Mouse (Mus musculus): ENCODE results near the gene Dab1. TPM values are rescaled to one million over a fixed set of nuclear protein-coding genes. Genes with fewer than 3 reads are reported as not detected.

The Dab1 gene
- polyA plus RNA-seq, 1 experiment from 2014 or later: 41.6 TPM

GRCm38 (mm10) chr4:103636168-103636776 lies 17.1 kb downstream of the Dab1 start:
- no peak overlapping the region for H3K27ac ChIP-seq
- WGBS: 74% methylated on average over 5 of the region's 5 CpGs
- no peak for ATAC-seq
- no peaks in the 10 kb centered on the region for H3K9me3 ChIP-seq
- no peak overlapping the region for H3K9ac ChIP-seq
- H3K4me3 ChIP-seq (replicated peaks): no peak overlapping the region
- H3K4me1 ChIP-seq (replicated peaks): no peaks in the 10 kb centered on the region
- H3K4me2 ChIP-seq (replicated peaks): no peak overlapping the region
- no peaks in the 10 kb centered on the region for H3K36me3 ChIP-seq
- no peaks in the 10 kb centered on the region for H3K27me3 ChIP-seq (replicated peaks)

- no peak overlapping the region for H3K9ac ChIP-seq
- no peak overlapping the region for H3K4me3 ChIP-seq (replicated peaks)
- H3K4me1 ChIP-seq (replicated peaks): no peaks in the 10 kb centered on the region
- H3K27me3 ChIP-seq (replicated peaks): no peaks in the 10 kb centered on the region
- 47% methylated on average over 9 of the region's 9 CpGs for WGBS
- H3K9me3 ChIP-seq: no peaks in the 10 kb centered on the region
- no peaks in the 10 kb centered on the region for H3K36me3 ChIP-seq
- H3K4me2 ChIP-seq (replicated peaks): no peak overlapping the region
- ATAC-seq: no peak
- no peak overlapping the region for H3K27ac ChIP-seq
These were observed 29.2 kb downstream of the Dab1 start for GRCm38 (mm10) chr4:103648209-103648896.

GRCm38 (mm10) chr4:103655740-103656139 lies 36.6 kb downstream of the Dab1 start:
- no peak for ATAC-seq

GRCm38 (mm10) chr4:103661386-103661785 lies 42.2 kb downstream of the Dab1 start:
- Histone ChIP-seq H3K4me2 (replicated peaks) (no peak overlapping the region), H3K27ac (no peak overlapping the region), H3K9me3 (no peaks in the 10 kb centered on the region), H3K4me1 (replicated peaks) (no peaks in the 10 kb centered on the region), H3K4me3 (replicated peaks) (no peak overlapping the region), H3K27me3 (replicated peaks) (no peaks in the 10 kb centered on the region), H3K36me3 (no peaks in the 10 kb centered on the region), H3K9ac (no peak overlapping the region)
- ATAC-seq: no peak
- WGBS: 41% methylated on average over 1 of the region's 1 CpGs

More at GRCm38 (mm10) chr4:103655740-103656139, 36.6 kb downstream of the Dab1 start:
- H3K9ac ChIP-seq: no peak overlapping the region
- H3K4me1 ChIP-seq (replicated peaks): no peaks in the 10 kb centered on the region
- WGBS: 33% methylated on average over 6 of the region's 6 CpGs
- H3K9me3 ChIP-seq: no peaks in the 10 kb centered on the region
- H3K27me3 ChIP-seq (replicated peaks): no peaks in the 10 kb centered on the region
- no peak overlapping the region for H3K4me3 ChIP-seq (replicated peaks)
- no peak overlapping the region for H3K27ac ChIP-seq
- no peak overlapping the region for H3K4me2 ChIP-seq (replicated peaks)
- H3K36me3 ChIP-seq: no peaks in the 10 kb centered on the region

GRCm38 (mm10) chr4:103667438-103667837 lies 48.3 kb downstream of the Dab1 start:
- no peak for ATAC-seq
- Histone ChIP-seq H3K27me3 (replicated peaks) (no peaks in the 10 kb centered on the region), H3K27ac (no peak overlapping the region), H3K9me3 (no peaks in the 10 kb centered on the region), H3K36me3 (no peaks in the 10 kb centered on the region), H3K4me1 (replicated peaks) (no peaks in the 10 kb centered on the region), H3K9ac (no peak overlapping the region), H3K4me3 (replicated peaks) (no peak overlapping the region), H3K4me2 (replicated peaks) (no peak overlapping the region)
- WGBS: 58% methylated on average over 4 of the region's 4 CpGs

GRCm38 (mm10) chr4:103677195-103677594 lies 58.0 kb downstream of the Dab1 start:
- Histone ChIP-seq H3K9ac (no peak overlapping the region), H3K27ac (no peak overlapping the region), H3K4me1 (replicated peaks) (no peaks in the 10 kb centered on the region), H3K36me3 (no peaks in the 10 kb centered on the region), H3K27me3 (replicated peaks) (no peaks in the 10 kb centered on the region), H3K4me3 (replicated peaks) (no peak overlapping the region), H3K9me3 (no peaks in the 10 kb centered on the region), H3K4me2 (replicated peaks) (no peak overlapping the region)
- peak; percentile 63 for ATAC-seq
- WGBS: 53% methylated on average over 1 of the region's 1 CpGs

- Histone ChIP-seq H3K4me2 (replicated peaks) (no peak overlapping the region), H3K9ac (no peak overlapping the region)
- 64% methylated on average over 6 of the region's 6 CpGs for WGBS
These were observed 59.3 kb downstream of the Dab1 start for GRCm38 (mm10) chr4:103678501-103678900.

GRCm38 (mm10) chr4:103685136-103685535 lies 66.0 kb downstream of the Dab1 start:
- Histone ChIP-seq H3K36me3 (no peaks in the 10 kb centered on the region), H3K9ac (no peak overlapping the region), H3K4me3 (replicated peaks) (no peak overlapping the region), H3K4me1 (replicated peaks) (no peaks in the 10 kb centered on the region), H3K27ac (no peak overlapping the region), H3K27me3 (replicated peaks) (no peaks in the 10 kb centered on the region), H3K4me2 (replicated peaks) (no peak overlapping the region), H3K9me3 (no peaks in the 10 kb centered on the region)
- WGBS: 72% methylated on average over 4 of the region's 4 CpGs
- no peak for ATAC-seq

More at GRCm38 (mm10) chr4:103678501-103678900, 59.3 kb downstream of the Dab1 start:
- no peaks in the 10 kb centered on the region for H3K27me3 ChIP-seq (replicated peaks)
- H3K4me3 ChIP-seq (replicated peaks): no peak overlapping the region
- no peaks in the 10 kb centered on the region for H3K36me3 ChIP-seq
- no peaks in the 10 kb centered on the region for H3K9me3 ChIP-seq
- H3K27ac ChIP-seq: no peak overlapping the region
- no peaks in the 10 kb centered on the region for H3K4me1 ChIP-seq (replicated peaks)
- ATAC-seq: no peak

GRCm38 (mm10) chr4:103691717-103692116 lies 72.6 kb downstream of the Dab1 start:
- H3K4me2 ChIP-seq (replicated peaks): no peak overlapping the region
- no peak for ATAC-seq

GRCm38 (mm10) chr4:103699755-103700154 lies 80.6 kb downstream of the Dab1 start:
- Histone ChIP-seq H3K9ac (no peak overlapping the region), H3K4me2 (replicated peaks) (no peak overlapping the region), H3K27ac (no peak overlapping the region), H3K4me3 (replicated peaks) (no peak overlapping the region), H3K9me3 (no peaks in the 10 kb centered on the region), H3K27me3 (replicated peaks) (0 out of 2 replicates have a peak, but pooled peaks cover 3% of the 10 kb centered on the region), H3K36me3 (no peaks in the 10 kb centered on the region), H3K4me1 (replicated peaks) (no peaks in the 10 kb centered on the region)
- ATAC-seq: no peak
- WGBS: 42% methylated on average over 4 of the region's 4 CpGs

More at GRCm38 (mm10) chr4:103691717-103692116, 72.6 kb downstream of the Dab1 start:
- 55% methylated on average over 3 of the region's 3 CpGs for WGBS
- Histone ChIP-seq H3K9ac (no peak overlapping the region), H3K27me3 (replicated peaks) (no peaks in the 10 kb centered on the region), H3K27ac (no peak overlapping the region), H3K4me1 (replicated peaks) (no peaks in the 10 kb centered on the region), H3K9me3 (no peaks in the 10 kb centered on the region), H3K4me3 (replicated peaks) (no peak overlapping the region), H3K36me3 (no peaks in the 10 kb centered on the region)

GRCm38 (mm10) chr4:103700392-103700791 lies 81.2 kb downstream of the Dab1 start:
- no peak overlapping the region for H3K27ac ChIP-seq
- no peak for ATAC-seq
- no peaks in the 10 kb centered on the region for H3K36me3 ChIP-seq
- no peak overlapping the region for H3K4me3 ChIP-seq (replicated peaks)
- no peaks in the 10 kb centered on the region for H3K9me3 ChIP-seq
- 0 out of 2 replicates have a peak, but pooled peaks cover 3% of the 10 kb centered on the region for H3K27me3 ChIP-seq (replicated peaks)
- no peaks in the 10 kb centered on the region for H3K4me1 ChIP-seq (replicated peaks)
- H3K4me2 ChIP-seq (replicated peaks): no peak overlapping the region
- WGBS: 52% methylated on average over 6 of the region's 6 CpGs
- no peak overlapping the region for H3K9ac ChIP-seq

- Histone ChIP-seq H3K27ac (no peak overlapping the region), H3K4me1 (replicated peaks) (no peaks in the 10 kb centered on the region), H3K27me3 (replicated peaks) (0 out of 2 replicates have a peak, but pooled peaks cover 3% of the 10 kb centered on the region), H3K9ac (no peak overlapping the region), H3K4me2 (replicated peaks) (no peak overlapping the region), H3K9me3 (no peaks in the 10 kb centered on the region), H3K4me3 (replicated peaks) (no peak overlapping the region), H3K36me3 (no peaks in the 10 kb centered on the region)
- 40% methylated on average over 3 of the region's 3 CpGs for WGBS
- ATAC-seq: no peak
These were observed 83.0 kb downstream of the Dab1 start for GRCm38 (mm10) chr4:103702137-103702536.

- no peak overlapping the region for H3K27ac ChIP-seq
- no peak overlapping the region for H3K4me2 ChIP-seq (replicated peaks)
- WGBS: 68% methylated on average over 2 of the region's 2 CpGs
- H3K4me3 ChIP-seq (replicated peaks): no peak overlapping the region
- H3K9me3 ChIP-seq: no peaks in the 10 kb centered on the region
- no peaks in the 10 kb centered on the region for H3K4me1 ChIP-seq (replicated peaks)
- no peak for ATAC-seq
- no peak overlapping the region for H3K9ac ChIP-seq
- 0 out of 2 replicates have a peak, but pooled peaks cover 3% of the 10 kb centered on the region for H3K27me3 ChIP-seq (replicated peaks)
- no peaks in the 10 kb centered on the region for H3K36me3 ChIP-seq
These were observed 85.3 kb downstream of the Dab1 start for GRCm38 (mm10) chr4:103704477-103704876.

All from intestine, embryonic 15.5 days (tissue).